In genomic region chr15:32330427-32330826, GRCm38 (mm10) we compare ENCODE assay signal across 17 mouse cellular contexts.
DNase-seq lines count a peak whose midpoint lies in the region; ATAC-seq and TF ChIP-seq lines count a peak whose summit lies in the region.
"Had no signal": no experiment of that assay in that cellular context is flagged by ENCODE, and none has a peak within 500 bp of the region (broad histone marks: within the 10 kb centered on the region; RNA-seq: fewer than 3 reads in every experiment).

No protein-coding gene starts in this region.

- H3K27me3 ChIP-seq in forebrain, embryonic 11.5 days (ENCODE audit: control insufficient read depth, insufficient read depth, low read length): no peaks in the 10 kb centered on the region
- H3K27me3 ChIP-seq in forebrain, postnatal 0 days (ENCODE audit: insufficient read depth, low read length): no peaks in the 10 kb centered on the region
- H3K27me3 ChIP-seq in midbrain, embryonic 12.5 days: no peaks in the 10 kb centered on the region
- no peaks in the 10 kb centered on the region for H3K27me3 ChIP-seq in midbrain, embryonic 14.5 days (ENCODE audit: control insufficient read depth, insufficient read depth, low read length)
- H3K27me3 ChIP-seq in embryonic facial prominence, embryonic 13.5 days: no peaks in the 10 kb centered on the region
- no peaks in the 10 kb centered on the region for H3K27me3 ChIP-seq in midbrain, embryonic 16.5 days (ENCODE audit: control insufficient read depth, insufficient read depth, low read depth, low read length)
- no peaks in the 10 kb centered on the region for H3K27me3 ChIP-seq in kidney, adult 2 months (replicated peaks; ENCODE audit: control insufficient read depth, insufficient read depth, low read length)
- H3K27me3 ChIP-seq: limb, embryonic 12.5 days; liver, embryonic 13.5 days had no signal

- H3K9me3 ChIP-seq in forebrain, embryonic 11.5 days (ENCODE audit: control insufficient read depth, low read length): no peaks in the 10 kb centered on the region
- H3K9me3 ChIP-seq in forebrain, postnatal 0 days (ENCODE audit: low read length): no peaks in the 10 kb centered on the region
- H3K9me3 ChIP-seq in midbrain, embryonic 12.5 days: no peaks in the 10 kb centered on the region
- H3K9me3 ChIP-seq in midbrain, embryonic 14.5 days (ENCODE audit: control insufficient read depth, low read length): no peaks in the 10 kb centered on the region
- no peaks in the 10 kb centered on the region for H3K9me3 ChIP-seq in embryonic facial prominence, embryonic 13.5 days
- no peaks in the 10 kb centered on the region for H3K9me3 ChIP-seq in midbrain, embryonic 16.5 days (replicated peaks; ENCODE audit: control insufficient read depth, low read length, poor library complexity, severe bottlenecking)
- H3K9me3 ChIP-seq: limb, embryonic 12.5 days; liver, embryonic 13.5 days had no signal

- peaks cover 14% of the 10 kb centered on the region for H3K4me1 ChIP-seq in forebrain, embryonic 11.5 days (replicated peaks; ENCODE audit: control insufficient read depth, insufficient read depth, low read length)
- no peaks in the 10 kb centered on the region; the same call in 1 of the 2 replicates for H3K4me1 ChIP-seq in forebrain, postnatal 0 days (ENCODE audit: insufficient read depth)
- H3K4me1 ChIP-seq in midbrain, embryonic 12.5 days: peaks cover 25% of the 10 kb centered on the region
- H3K4me1 ChIP-seq in midbrain, embryonic 14.5 days (ENCODE audit: control insufficient read depth, insufficient read depth, low read length): 0 out of 2 replicates have a peak, but pooled peaks cover 7% of the 10 kb centered on the region
- H3K4me1 ChIP-seq in embryonic facial prominence, embryonic 13.5 days: peaks cover 43% of the 10 kb centered on the region
- peaks cover 14% of the 10 kb centered on the region for H3K4me1 ChIP-seq in midbrain, embryonic 16.5 days (ENCODE audit: control insufficient read depth, insufficient read depth, low read length)
- H3K4me1 ChIP-seq in kidney, adult 2 months (ENCODE audit: control insufficient read depth, insufficient read depth, low read length): no peaks in the 10 kb centered on the region
- H3K4me1 ChIP-seq: liver, embryonic 13.5 days had no signal

- no peak for DNase-seq in forebrain, embryonic 11.5 days (ENCODE audit: low spot score)
- no peak for DNase-seq in forebrain, postnatal 0 days
- DNase-seq in midbrain, embryonic 14.5 days: no peak
- no peak for DNase-seq in kidney, adult 2 months
- no peak for DNase-seq in left cerebral cortex, adult 11 months (ENCODE audit: low spot score)
- DNase-seq: adrenal gland, postnatal 14 days; cerebellum, adult 2 months; kidney, postnatal 4 days; layer of hippocampus, postnatal 36 days; liver, embryonic 13.5 days; right cerebral cortex, adult 18-20 months had no signal

- no peaks in the 10 kb centered on the region for H3K36me3 ChIP-seq in forebrain, embryonic 11.5 days (ENCODE audit: control insufficient read depth, insufficient read depth, low read length)
- no peaks in the 10 kb centered on the region for H3K36me3 ChIP-seq in forebrain, postnatal 0 days (ENCODE audit: insufficient read depth)
- no peaks in the 10 kb centered on the region for H3K36me3 ChIP-seq in midbrain, embryonic 12.5 days
- no peaks in the 10 kb centered on the region for H3K36me3 ChIP-seq in midbrain, embryonic 14.5 days (ENCODE audit: control insufficient read depth, insufficient read depth, low read length)
- H3K36me3 ChIP-seq in embryonic facial prominence, embryonic 13.5 days: no peaks in the 10 kb centered on the region
- no peaks in the 10 kb centered on the region for H3K36me3 ChIP-seq in midbrain, embryonic 16.5 days (ENCODE audit: control insufficient read depth, insufficient read depth, low read length)
- no peaks in the 10 kb centered on the region for H3K36me3 ChIP-seq in kidney, adult 2 months (ENCODE audit: control insufficient read depth, insufficient read depth, low read length)
- H3K36me3 ChIP-seq: limb, embryonic 12.5 days; liver, embryonic 13.5 days had no signal

- WGBS in forebrain, embryonic 11.5 days: 45% methylated on average over 8 of the region's 8 CpGs
- WGBS in forebrain, postnatal 0 days: 28% methylated on average over 8 of the region's 8 CpGs
- whole genome bisulfite sequencing in midbrain, embryonic 12.5 days: 59% methylated on average over 8 of the region's 8 CpGs
- 56% methylated on average over 8 of the region's 8 CpGs for WGBS in midbrain, embryonic 14.5 days
- WGBS in embryonic facial prominence, embryonic 13.5 days: 26% methylated on average over 8 of the region's 8 CpGs
- 41% methylated on average over 8 of the region's 8 CpGs for WGBS in midbrain, embryonic 16.5 days
- WGBS in kidney, adult 2 months: 62% methylated on average over 8 of the region's 8 CpGs

- 0 out of 2 replicates have a peak, but pooled peaks have one; percentile 30 for ATAC-seq in forebrain, embryonic 11.5 days (replicated peaks; ENCODE audit: low FRiP score)
- no peak for ATAC-seq in forebrain, postnatal 0 days
- ATAC-seq in midbrain, embryonic 12.5 days (ENCODE audit: low FRiP score, low read depth): peak; percentile 64
- no peak for ATAC-seq in midbrain, embryonic 14.5 days (ENCODE audit: low FRiP score, low TSS enrichment)
- no peak for ATAC-seq in embryonic facial prominence, embryonic 13.5 days (ENCODE audit: insufficient number of reproducible peaks, insufficient read depth, low FRiP score, low TSS enrichment, low read depth)
- ATAC-seq in midbrain, embryonic 16.5 days: peak; percentile 41; the same call in 1 of the 2 replicates

- no peak overlapping the region for H3K9ac ChIP-seq in forebrain, embryonic 11.5 days (ENCODE audit: low read length)
- no peak overlapping the region for H3K9ac ChIP-seq in forebrain, postnatal 0 days
- no peak overlapping the region for H3K9ac ChIP-seq in midbrain, embryonic 12.5 days (replicated peaks)
- H3K9ac ChIP-seq in midbrain, embryonic 14.5 days (replicated peaks; ENCODE audit: low read length): no peak overlapping the region
- H3K9ac ChIP-seq in embryonic facial prominence, embryonic 13.5 days: no peak overlapping the region
- no peak overlapping the region for H3K9ac ChIP-seq in midbrain, embryonic 16.5 days (ENCODE audit: low read depth, low read length)
- H3K9ac ChIP-seq: limb, embryonic 12.5 days; liver, embryonic 13.5 days had no signal

- TF ChIP-seq POLR2A in kidney, adult 2 months (IDR thresholded peaks at IDR 0.05; ENCODE audit: low read depth, low read length): no peak

- no peak for TF ChIP-seq CTCF in forebrain, postnatal 0 days (IDR thresholded peaks at IDR 0.05; ENCODE audit: low read depth)
- no peak for TF ChIP-seq CTCF in kidney, adult 2 months (conservative IDR thresholded peaks at IDR 0.05; ENCODE audit: insufficient read depth, insufficient read length, low read depth, low read length)

- no peak overlapping the region for H3K27ac ChIP-seq in forebrain, embryonic 11.5 days (ENCODE audit: low read depth, low read length)
- H3K27ac ChIP-seq in forebrain, postnatal 0 days (ENCODE audit: low read depth, low read length): no peak overlapping the region
- H3K27ac ChIP-seq in midbrain, embryonic 12.5 days (replicated peaks): no peak overlapping the region
- H3K27ac ChIP-seq in midbrain, embryonic 14.5 days (replicated peaks; ENCODE audit: low read depth, low read length): no peak overlapping the region
- peak overlapping the region; percentile 14 for H3K27ac ChIP-seq in embryonic facial prominence, embryonic 13.5 days
- H3K27ac ChIP-seq in midbrain, embryonic 16.5 days (ENCODE audit: low read length): no peak overlapping the region; the same call in 1 of the 2 replicates
- H3K27ac ChIP-seq in kidney, adult 2 months (ENCODE audit: insufficient read depth, low read depth, low read length): no peak overlapping the region
- H3K27ac ChIP-seq: liver, embryonic 13.5 days had no signal

- no peak overlapping the region for H3K4me3 ChIP-seq in forebrain, embryonic 11.5 days (ENCODE audit: low read depth, low read length)
- no peak overlapping the region for H3K4me3 ChIP-seq in forebrain, postnatal 0 days (ENCODE audit: low read depth, low read length)
- no peak overlapping the region for H3K4me3 ChIP-seq in midbrain, embryonic 12.5 days
- H3K4me3 ChIP-seq in midbrain, embryonic 14.5 days (replicated peaks; ENCODE audit: low read depth, low read length): no peak overlapping the region
- H3K4me3 ChIP-seq in embryonic facial prominence, embryonic 13.5 days: no peak overlapping the region
- H3K4me3 ChIP-seq in midbrain, embryonic 16.5 days (ENCODE audit: low read depth, low read length): no peak overlapping the region
- no peak overlapping the region for H3K4me3 ChIP-seq in kidney, adult 2 months (ENCODE audit: insufficient read depth, low read depth, low read length)
- H3K4me3 ChIP-seq: erythroblast, embryonic 14.5 days; limb, embryonic 12.5 days; liver, embryonic 13.5 days had no signal

- no peak overlapping the region for H3K4me2 ChIP-seq in forebrain, embryonic 11.5 days (ENCODE audit: low read depth, low read length, severe bottlenecking)
- no peak overlapping the region for H3K4me2 ChIP-seq in forebrain, postnatal 0 days (ENCODE audit: low read depth)
- no peak overlapping the region for H3K4me2 ChIP-seq in midbrain, embryonic 12.5 days (replicated peaks)
- no peak overlapping the region for H3K4me2 ChIP-seq in midbrain, embryonic 14.5 days (ENCODE audit: low read length)
- peak overlapping the region; percentile 24; the same call in 1 of the 2 replicates for H3K4me2 ChIP-seq in embryonic facial prominence, embryonic 13.5 days
- H3K4me2 ChIP-seq in midbrain, embryonic 16.5 days (ENCODE audit: low read length): no peak overlapping the region
- H3K4me2 ChIP-seq: heart, embryonic 11.5 days; limb, embryonic 12.5 days; liver, embryonic 13.5 days had no signal

Comparison
In these comparisons a context has a peak if more than half of its experiments do, and no peak if none do; other contexts are left out.
1. ATAC-seq: peak in forebrain, embryonic 11.5 days (single experiment), midbrain, embryonic 12.5 days (single experiment) and midbrain, embryonic 16.5 days (single experiment); none in forebrain, postnatal 0 days (single experiment), midbrain, embryonic 14.5 days (single experiment) and embryonic facial prominence, embryonic 13.5 days (single experiment).